Mouse (Mus musculus): ENCODE data around the gene Ecel1.

GRCm38 (mm10) chr1:87184751-87185139, 28.4 kb upstream of the Ecel1 start:
- TF ChIP-seq CTCF (IDR thresholded peaks at IDR 0.05; ENCODE audit: low read depth) (peak; percentile 75), EP300 (IDR thresholded peaks at IDR 0.05; ENCODE audit: low read depth) (no peak)

Measured in liver, postnatal 0 days (tissue).